Mouse (Mus musculus): ENCODE results near the gene Gm4340. TPM values are rescaled to one million over a fixed set of nuclear protein-coding genes. Genes with fewer than 3 reads are reported as not detected.

Gm4340 gene
- polyA plus RNA-seq, 1 experiment from 2014 or later: not detected

Other genes with a start within 250 kb of the Gm4340 start
- not detected in 2 replicates for gene Gm21293, start 51.1 kb upstream of the Gm4340 start, polyA plus RNA-seq (2015; fragmentation: Nextera tagmentation; extraction: Ambion mirVana)
- not detected in 2 replicates for gene Gm6763, start 42.5 kb upstream of the Gm4340 start, polyA plus RNA-seq (2015; fragmentation: Nextera tagmentation; extraction: Ambion mirVana)
- not detected in 2 replicates for gene Gm8764, start 34.0 kb upstream of the Gm4340 start, polyA plus RNA-seq (2015; fragmentation: Nextera tagmentation; extraction: Ambion mirVana)
- gene Gm21304, start 25.5 kb upstream of the Gm4340 start, polyA plus RNA-seq (2015; fragmentation: Nextera tagmentation; extraction: Ambion mirVana): not detected in 2 replicates
- not detected in 2 replicates for gene Gm21312, start 17.0 kb upstream of the Gm4340 start, polyA plus RNA-seq (2015; fragmentation: Nextera tagmentation; extraction: Ambion mirVana)
- gene Gm20765, start 8.5 kb upstream of the Gm4340 start, polyA plus RNA-seq (2015; fragmentation: Nextera tagmentation; extraction: Ambion mirVana): not detected in 2 replicates